Comparison of ENCODE assay signal across 8 mouse cellular contexts in genomic region chr1:60565270-60565920, GRCm38 (mm10). TPM values are rescaled to one million over a fixed set of nuclear protein-coding genes. Genes with fewer than 3 reads are reported as not detected.
A peak's percentile ranks its signal among the peaks of the same experiment; 100 is the strongest.
DNase-seq lines count a peak whose midpoint lies in the region; ATAC-seq lines count a peak whose summit lies in the region.

No protein-coding gene starts in this region.

- H3K36me3 ChIP-seq in lung, embryonic 15.5 days = peaks cover 16% of the 10 kb centered on the region

- peak overlapping the region; percentile 98 for H3K9ac ChIP-seq in lung, embryonic 15.5 days

- peaks cover 3% of the 10 kb centered on the region; the same call in 1 of the 2 replicates for H3K4me1 ChIP-seq in lung, embryonic 15.5 days

- DNase-seq in urinary bladder, postnatal 25 days (ENCODE audit: low spot score) = peak; percentile 14
- DNase-seq in urinary bladder, postnatal 14 days (ENCODE audit: low spot score) = no peak
- DNase-seq in cerebellum, postnatal 36 days = peak; percentile 4 to 40
- peak; percentile 20 to 31 for DNase-seq in heart, adult 9 months (ENCODE audit: low spot score in 2 of 2)
- DNase-seq in kidney, adult 8-10 months = peak; percentile 15 to 16
- DNase-seq in retina, embryonic 14.5 days (ENCODE audit: low spot score) = peak; percentile 67
- DNase-seq in spleen, adult 18-20 months = no peak

- no peaks in the 10 kb centered on the region for H3K27me3 ChIP-seq in lung, embryonic 15.5 days

- no peaks in the 10 kb centered on the region for H3K9me3 ChIP-seq in lung, embryonic 15.5 days

- peak overlapping the region; percentile 66 for H3K4me2 ChIP-seq in lung, embryonic 15.5 days

- H3K27ac ChIP-seq in lung, embryonic 15.5 days = peak overlapping the region; percentile 95

- peak overlapping the region; percentile 98 for H3K4me3 ChIP-seq in lung, embryonic 15.5 days

- 2% methylated on average over 13 of the region's 13 CpGs for WGBS in lung, embryonic 15.5 days

- no peak for ATAC-seq in lung, embryonic 15.5 days (ENCODE audit: borderline replicate concordance, extremely low read depth, low FRiP score, low TSS enrichment)

RNA-seq across cellular contexts. Expression of gene Raph1, which starts 1.5 kb away (rescaled TPM):
- polyA plus RNA-seq in lung, embryonic 15.5 days (2015; fragmentation: Nextera tagmentation; extraction: Ambion mirVana) = 37.0 and 42.4 TPM in 2 replicates

Comparison
In these comparisons a context has a peak if more than half of its experiments do, and no peak if none do; other contexts are left out.
1. DNase-seq: peak in urinary bladder, postnatal 25 days (single experiment), cerebellum, postnatal 36 days (2 of 2), heart, adult 9 months (2 of 2), kidney, adult 8-10 months (2 of 2) and retina, embryonic 14.5 days (single experiment); none in urinary bladder, postnatal 14 days (single experiment) and spleen, adult 18-20 months (0 of 2).